Mouse (Mus musculus): ENCODE measurements around the gene Tstd2. TPM values are rescaled to one million over a fixed set of nuclear protein-coding genes. Genes with fewer than 3 reads are reported as not detected.

The Tstd2 gene
- total and polyA plus RNA-seq, 3 experiments: 27.8 to 30.1 TPM; not detected in 1

GRCm38 (mm10) chr4:46076892-46077291 lies 61.6 kb downstream of the Tstd2 start:
- H3K27ac ChIP-seq (ENCODE audit: control insufficient read depth, low read depth, low read length): no peak overlapping the region
- peak; percentile 28 for DNase-seq (ENCODE audit: low read depth, low spot score)

GRCm38 (mm10) chr4:46075664-46076063 lies 62.8 kb downstream of the Tstd2 start:
- DNase-seq (ENCODE audit: low read depth, low spot score): no peak
- Histone ChIP-seq H3K4me3 (ENCODE audit: control insufficient read depth in 1 of 2, insufficient read depth in 1 of 2, low read depth in 2 of 2, low read length in 2 of 2) (no peak overlapping the region), H3K9ac (ENCODE audit: control insufficient read depth, low read depth, low read length, poor library complexity, severe bottlenecking) (no peak overlapping the region), H3K79me2 (ENCODE audit: control insufficient read depth, insufficient read depth, low read length, poor library complexity) (no peaks in the 10 kb centered on the region), H3K9me3 (replicated peaks; ENCODE audit: insufficient read depth, low read length) (no peaks in the 10 kb centered on the region), H3K27me3 (ENCODE audit: control insufficient read depth in 1 of 2, insufficient read depth in 2 of 2, low read length in 2 of 2) (no peaks in the 10 kb centered on the region), H3K27ac (ENCODE audit: control insufficient read depth, low read depth, low read length) (no peak overlapping the region), H3K36me3 (ENCODE audit: control insufficient read depth in 1 of 2, insufficient read depth in 2 of 2, low read length in 2 of 2) (peaks cover 0 to 16% of the 10 kb centered on the region in 2 experiments; a peak in 2 of 4 replicates), H3K4me1 (ENCODE audit: control insufficient read depth in 1 of 2, insufficient read depth in 2 of 2, low read length in 2 of 2) (peaks cover 0 to 13% of the 10 kb centered on the region in 2 experiments; a peak in 2 of 4 replicates)
- no peak for TF ChIP-seq TAL1 (IDR thresholded peaks at IDR 0.05; ENCODE audit: low read length)
- TF ChIP-seq ELF1 (IDR thresholded peaks at IDR 0.05; ENCODE audit: low read depth, low read length): no peak
- no peak for TF ChIP-seq RCOR1 (IDR thresholded peaks at IDR 0.05; ENCODE audit: low read depth, low read length)
- no peak for TF ChIP-seq MAX (IDR thresholded peaks at IDR 0.05; ENCODE audit: low read length)
- no peak for TF ChIP-seq NELFE (IDR thresholded peaks at IDR 0.05; ENCODE audit: low read depth, low read length)
- no peak for TF ChIP-seq CTCF (IDR thresholded peaks at IDR 0.05 in 2 of 3, conservative IDR thresholded peaks at IDR 0.05 in 1 of 3; ENCODE audit: control insufficient read depth in 1 of 3, insufficient read depth in 1 of 3, low read depth in 2 of 3, low read length in 3 of 3, poor library complexity in 1 of 3, severe bottlenecking in 1 of 3)
- TF ChIP-seq ZMIZ1 (IDR thresholded peaks at IDR 0.05; ENCODE audit: low read depth, low read length): no peak
- TF ChIP-seq POLR2AphosphoS2 (IDR thresholded peaks at IDR 0.05; ENCODE audit: low read length): no peak
- no peak for TF ChIP-seq NRF1 (IDR thresholded peaks at IDR 0.05; ENCODE audit: insufficient read depth, low read depth, low read length, poor library complexity, severe bottlenecking)

More at GRCm38 (mm10) chr4:46076892-46077291, 61.6 kb downstream of the Tstd2 start:
- Histone ChIP-seq H3K36me3 (ENCODE audit: control insufficient read depth in 1 of 2, insufficient read depth in 2 of 2, low read length in 2 of 2) (peaks cover 0 to 16% of the 10 kb centered on the region in 2 experiments; a peak in 2 of 4 replicates), H3K27me3 (ENCODE audit: control insufficient read depth in 1 of 2, insufficient read depth in 2 of 2, low read length in 2 of 2) (no peaks in the 10 kb centered on the region), H3K4me1 (ENCODE audit: control insufficient read depth in 1 of 2, insufficient read depth in 2 of 2, low read length in 2 of 2) (peaks cover 0 to 13% of the 10 kb centered on the region in 2 experiments; a peak in 2 of 4 replicates), H3K9me3 (replicated peaks; ENCODE audit: insufficient read depth, low read length) (no peaks in the 10 kb centered on the region), H3K4me3 (ENCODE audit: control insufficient read depth in 1 of 2, insufficient read depth in 1 of 2, low read depth in 2 of 2, low read length in 2 of 2) (no peak overlapping the region), H3K79me2 (ENCODE audit: control insufficient read depth, insufficient read depth, low read length, poor library complexity) (no peaks in the 10 kb centered on the region), H3K9ac (ENCODE audit: control insufficient read depth, low read depth, low read length, poor library complexity, severe bottlenecking) (no peak overlapping the region)
- TF ChIP-seq BHLHE40 (IDR thresholded peaks at IDR 0.05; ENCODE audit: borderline replicate concordance, low read depth, low read length) (no peak), POLR2AphosphoS2 (IDR thresholded peaks at IDR 0.05; ENCODE audit: low read length) (no peak), MYB (IDR thresholded peaks at IDR 0.05; ENCODE audit: low read depth, low read length) (no peak), KAT2A (conservative IDR thresholded peaks at IDR 0.05; ENCODE audit: low read depth, low read length) (no peak), NELFE (IDR thresholded peaks at IDR 0.05; ENCODE audit: low read depth, low read length) (no peak), CHD2 (IDR thresholded peaks at IDR 0.05; ENCODE audit: low read length) (no peak), E2F4 (IDR thresholded peaks at IDR 0.05; ENCODE audit: borderline replicate concordance, low read depth, low read length) (no peak), TCF12 (IDR thresholded peaks at IDR 0.05; ENCODE audit: low read depth, low read length) (no peak), USF1 (IDR thresholded peaks at IDR 0.05; ENCODE audit: low read depth, low read length) (no peak), ELF1 (IDR thresholded peaks at IDR 0.05; ENCODE audit: low read depth, low read length) (no peak), MAFK (IDR thresholded peaks at IDR 0.05; ENCODE audit: borderline replicate concordance, low read depth, low read length) (no peak), MXI1 (IDR thresholded peaks at IDR 0.05; ENCODE audit: low read depth, low read length) (no peak), ZKSCAN1 (IDR thresholded peaks at IDR 0.05; ENCODE audit: low read depth, low read length) (no peak), MAZ (IDR thresholded peaks at IDR 0.05; ENCODE audit: low read depth, low read length) (no peak), RCOR1 (IDR thresholded peaks at IDR 0.05; ENCODE audit: low read depth, low read length) (no peak)

Measured in MEL (cell line).